Mouse (Mus musculus): Measurements from ENCODE around the gene Cp.
A peak's percentile ranks its signal among the peaks of the same experiment; 100 is the strongest.
"Not testable (repeated sequence)": the region's sequence is repeated elsewhere in the genome, so short reads cannot be mapped to it uniquely, and the experiment has no call there.

Gene Cp

GRCm38 (mm10) chr3:19956885-19957284 is at the start of gene Cp:
Cp (plus strand) TSS chr3:19957054.
- peak; percentile 73 for DNase-seq (ENCODE audit: low spot score)

- DNase-seq (ENCODE audit: low spot score) = no peak
Measured at GRCm38 (mm10) chr3:19948552-19948951, 8.3 kb upstream of the Cp start.

DNA sequence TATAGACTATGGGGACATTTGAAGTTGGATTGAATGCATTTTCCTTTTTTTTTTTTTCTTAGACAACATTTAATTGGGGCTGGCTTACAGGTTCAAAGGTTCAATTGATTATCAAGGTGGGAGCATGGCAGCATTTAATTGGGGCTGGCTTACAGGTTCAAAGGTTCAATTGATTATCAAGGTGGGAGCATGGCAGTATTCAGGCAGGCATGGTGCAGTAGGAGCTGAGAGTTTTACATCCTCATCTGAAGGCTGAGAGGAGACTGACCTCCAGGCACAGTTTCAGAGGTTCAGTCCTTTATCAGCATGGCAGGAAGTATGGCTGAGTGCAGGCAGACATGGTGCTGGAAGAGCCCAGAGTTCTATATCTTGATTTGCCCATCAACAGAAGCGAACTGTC is 7.5 kb upstream of the Cp start:
- DNase-seq (ENCODE audit: low spot score) = not testable (repeated sequence)

DNA sequence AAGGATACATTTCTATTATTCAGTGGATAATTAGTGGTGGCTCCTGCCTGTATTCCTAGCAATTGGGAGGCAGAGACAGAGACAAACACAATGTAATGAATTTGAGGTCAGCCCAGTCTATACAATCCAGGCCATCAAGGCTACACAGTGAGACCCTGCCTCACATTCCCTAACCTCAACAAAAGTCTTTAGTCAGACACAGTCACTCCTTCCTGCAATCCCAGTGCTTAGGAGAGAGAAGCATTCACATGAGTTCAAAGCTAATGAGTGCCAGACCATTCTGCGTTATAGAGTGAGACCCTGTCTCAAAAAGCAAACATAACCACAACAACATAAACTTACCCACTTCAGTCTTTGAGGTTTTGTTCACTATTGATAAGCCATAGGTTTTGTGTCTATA is 3.4 kb upstream of the Cp start:
- no peak for DNase-seq (ENCODE audit: low spot score)

- peak; percentile 97 for DNase-seq (ENCODE audit: low spot score)
Measured at GRCm38 (mm10) chr3:19953865-19954264, 3.0 kb upstream of the Cp start.

- DNase-seq (ENCODE audit: low spot score) = peak; percentile 49
Measured at GRCm38 (mm10) chr3:19958031-19958430, 1.2 kb downstream of the Cp start.

GRCm38 (mm10) chr3:19958983-19959382 is 2.1 kb downstream of the Cp start:
- peak; percentile 61 for DNase-seq (ENCODE audit: low spot score)

DNA sequence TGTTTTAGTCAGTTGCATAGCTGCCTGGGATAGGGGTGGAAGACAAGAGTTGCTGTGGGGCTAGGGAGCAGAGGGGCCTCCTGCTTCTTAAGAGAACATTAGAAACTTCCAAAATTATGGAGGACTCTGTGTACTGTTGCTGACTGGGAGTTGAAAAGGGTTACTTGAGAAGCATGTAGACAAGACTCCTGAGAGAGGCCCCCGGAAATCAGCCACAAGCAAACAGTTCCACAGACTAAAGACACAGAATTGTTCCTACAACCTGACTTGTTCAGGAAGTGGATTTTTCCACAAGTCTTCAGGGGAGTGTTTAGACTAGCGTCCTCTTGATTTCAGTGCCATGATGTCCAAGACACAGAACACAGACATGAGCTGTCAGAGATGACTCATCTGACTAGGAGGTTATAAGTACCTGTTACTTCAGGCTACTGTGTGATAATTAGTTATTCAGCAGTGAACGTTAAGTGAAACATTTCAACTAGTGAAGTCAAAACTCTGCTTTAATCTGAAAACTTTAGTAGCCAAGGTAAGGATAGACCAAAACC is 3.8 kb downstream of the Cp start:
- no peak for DNase-seq (ENCODE audit: low spot score)

- no peak for DNase-seq (ENCODE audit: low spot score)
Measured at GRCm38 (mm10) chr3:19961341-19961740, 4.5 kb downstream of the Cp start.

GRCm38 (mm10) chr3:19962769-19963513 is 6.1 kb downstream of the Cp start:
- no peak for DNase-seq (ENCODE audit: low spot score)

- DNase-seq (ENCODE audit: low spot score) = no peak
Measured at GRCm38 (mm10) chr3:19964625-19965188, 7.9 kb downstream of the Cp start.

- DNase-seq (ENCODE audit: low spot score) = no peak
Measured at GRCm38 (mm10) chr3:19965239-19965638, 8.4 kb downstream of the Cp start.

- no peak for DNase-seq (ENCODE audit: low spot score)
Measured at GRCm38 (mm10) chr3:19966072-19966471, 9.2 kb downstream of the Cp start.

DNA sequence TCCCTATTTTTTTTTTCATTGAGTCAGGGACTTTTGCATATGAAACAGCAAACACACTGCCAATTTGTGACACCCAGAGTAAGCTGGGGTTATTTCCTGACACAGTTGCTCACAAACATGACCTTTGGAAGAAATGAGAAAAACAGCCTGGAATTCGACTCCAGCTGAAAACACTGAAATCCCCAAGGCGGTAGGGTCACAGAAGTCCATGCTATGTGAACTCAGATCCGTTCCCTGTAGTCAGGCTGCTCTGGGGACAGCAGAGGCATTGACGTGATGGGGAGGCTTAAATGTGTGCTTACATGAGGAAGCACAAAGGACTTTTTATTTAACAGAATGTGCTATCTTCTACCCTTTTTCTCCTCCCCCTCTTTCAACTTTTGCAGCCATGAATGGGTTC is 21.6 kb downstream of the Cp start:
- peak; percentile 98 for DNase-seq (ENCODE audit: low spot score)

- DNase-seq (ENCODE audit: low spot score) = no peak
Measured at GRCm38 (mm10) chr3:19981156-19981555, 24.3 kb downstream of the Cp start.

- no peak for DNase-seq (ENCODE audit: low spot score)
Measured at GRCm38 (mm10) chr3:19982846-19983245, 26.0 kb downstream of the Cp start.

- DNase-seq (ENCODE audit: low spot score) = no peak
Measured at GRCm38 (mm10) chr3:19986123-19986522, 29.3 kb downstream of the Cp start.

DNA sequence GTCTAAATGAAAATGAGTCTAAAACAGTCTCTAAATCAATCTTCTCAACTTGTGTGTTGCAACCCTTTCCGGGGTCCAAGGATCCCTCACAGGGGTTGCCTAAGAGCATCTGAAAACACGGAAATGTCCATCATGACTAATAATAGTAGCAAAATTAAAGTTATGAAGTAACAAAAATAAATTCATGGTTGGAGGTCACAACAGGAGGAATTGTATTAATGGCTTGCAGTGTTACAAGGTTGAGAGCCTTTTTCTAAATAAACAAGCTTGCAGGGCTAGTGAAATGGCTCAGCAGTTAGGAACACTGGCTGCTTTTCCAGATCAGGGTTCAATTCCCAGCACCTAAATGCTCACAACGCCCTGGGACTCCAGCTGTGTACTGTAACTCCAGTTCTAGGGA is 33.2 kb downstream of the Cp start:
- peak; percentile 73 for DNase-seq (ENCODE audit: low spot score)

DNA sequence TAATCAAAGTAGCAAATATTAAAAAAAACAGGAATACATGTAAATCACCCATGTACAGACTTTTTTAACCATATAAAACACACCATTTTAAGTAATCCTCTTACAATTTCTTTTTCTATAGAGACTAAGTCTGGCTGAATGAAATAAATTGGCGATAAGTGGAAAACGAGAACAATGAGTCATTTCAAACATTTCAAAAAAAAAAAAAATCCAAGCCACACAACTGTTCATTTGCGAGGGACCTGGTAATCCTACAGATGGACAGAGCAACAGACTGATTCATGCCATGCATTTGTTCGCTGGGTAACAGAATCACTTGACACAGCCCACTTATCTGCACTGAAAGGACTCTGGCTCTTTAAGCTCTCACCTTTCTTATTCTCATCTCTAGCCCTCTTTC is 35.5 kb downstream of the Cp start:
- no peak for DNase-seq (ENCODE audit: low spot score)

DNA sequence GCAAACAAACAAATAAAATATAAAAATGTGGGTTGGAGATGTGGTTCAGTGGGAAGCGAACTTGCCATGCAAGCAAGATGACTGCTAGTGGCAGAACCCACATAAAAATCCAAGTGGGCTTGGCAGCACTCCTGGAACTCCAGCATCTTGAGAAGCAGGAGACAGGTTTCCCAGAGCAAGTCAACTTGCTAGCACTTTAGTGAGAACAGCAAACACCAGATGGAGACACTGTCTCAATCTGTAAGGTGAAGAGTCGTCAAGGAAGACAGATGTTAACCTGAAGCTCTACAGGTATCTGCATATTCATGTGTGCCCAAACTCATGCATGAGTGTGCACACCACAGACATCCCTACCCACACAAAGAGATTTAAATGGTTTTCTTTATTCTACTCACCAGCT is 42.7 kb downstream of the Cp start:
- no peak for DNase-seq (ENCODE audit: low spot score)

DNA sequence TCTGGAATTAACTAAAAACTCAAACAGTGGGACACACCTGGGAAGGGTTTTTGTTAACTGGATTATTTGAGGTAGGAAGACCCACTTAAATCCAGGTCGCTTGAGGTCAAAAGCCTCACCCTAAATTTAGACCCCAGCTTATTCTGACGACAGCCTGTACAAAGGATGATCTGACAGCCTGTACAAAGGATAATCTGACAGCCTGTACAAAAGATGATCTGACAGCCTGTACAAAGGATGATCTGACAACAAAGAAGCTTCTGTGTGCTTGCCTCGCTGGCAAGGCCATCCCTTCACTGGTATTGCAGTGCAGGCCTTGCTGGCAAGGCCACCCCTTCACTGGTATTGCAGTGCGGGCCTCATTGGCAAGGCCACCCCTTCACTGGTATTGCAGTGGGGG is 44.0 kb downstream of the Cp start:
- no peak for DNase-seq (ENCODE audit: low spot score)

GRCm38 (mm10) chr3:20002786-20003185 is 45.9 kb downstream of the Cp start:
- DNase-seq (ENCODE audit: low spot score) = peak; percentile 33

DNA sequence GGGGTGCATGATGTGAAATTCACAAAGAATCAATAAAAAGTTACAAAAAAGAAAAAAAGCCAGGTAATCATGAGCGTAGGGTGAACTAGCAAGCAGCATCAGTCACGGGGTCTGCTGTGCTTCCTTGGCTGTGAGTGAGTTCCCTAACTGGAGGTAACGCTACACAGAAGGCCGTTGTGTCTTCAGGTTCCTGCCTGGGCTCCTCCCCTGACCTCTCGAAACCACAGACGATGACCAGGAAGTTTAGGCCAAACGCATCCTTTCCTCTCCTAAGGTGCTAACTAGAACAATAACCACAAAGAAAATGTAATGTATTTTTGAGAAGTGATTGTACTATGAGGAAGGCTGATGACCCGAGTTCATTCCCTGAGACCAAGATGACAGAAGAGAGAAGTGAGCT is 47.6 kb downstream of the Cp start:
- DNase-seq (ENCODE audit: low spot score) = no peak

DNA sequence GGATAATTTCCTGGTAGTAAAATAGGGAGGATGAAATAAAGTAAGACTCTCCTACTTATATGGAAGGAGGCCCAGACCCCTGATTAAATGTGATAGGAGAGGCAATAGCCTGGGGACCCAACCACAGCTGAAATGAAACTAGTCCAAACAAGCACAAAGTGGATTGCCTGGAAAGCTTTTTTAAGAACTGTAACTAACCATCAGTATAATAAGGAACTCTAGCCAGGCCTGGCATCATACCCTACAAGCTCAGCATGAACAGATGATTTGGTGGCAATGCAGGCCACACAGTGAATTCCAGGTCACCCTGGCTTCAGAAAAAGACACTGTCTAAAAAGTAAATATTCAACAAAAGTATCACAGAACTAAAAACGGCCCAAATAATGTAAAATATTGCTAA is 48.8 kb downstream of the Cp start:
- DNase-seq (ENCODE audit: low spot score) = peak; percentile 74

All from adipocyte (in vitro differentiated cells).